Mouse (Mus musculus) small intestine, adult 2 months (tissue): Measurements from ENCODE around the gene Vsig2.

Experiments
- CTCF ChIP-seq: fragments of 200-500 bp; IDR thresholded peaks from 2 replicates; pipeline ENCODE4 v1.5.1; 2012; ENCODE audit warnings: low read depth, mild to moderate bottlenecking, control low read depth, inconsistent platforms, low read length, moderate library complexity, mixed read lengths; ENCODE audit not compliant: insufficient replicate concordance, insufficient read length; ENCODE audit errors: extremely low read depth
- POLR2A ChIP-seq: fragments of 200-500 bp; IDR thresholded peaks from 2 replicates; pipeline ENCODE4 v1.6.1; 2012; ENCODE audit warnings: low read depth, mild to moderate bottlenecking, control low read depth, inconsistent platforms, low read length, moderate library complexity

DNA sequence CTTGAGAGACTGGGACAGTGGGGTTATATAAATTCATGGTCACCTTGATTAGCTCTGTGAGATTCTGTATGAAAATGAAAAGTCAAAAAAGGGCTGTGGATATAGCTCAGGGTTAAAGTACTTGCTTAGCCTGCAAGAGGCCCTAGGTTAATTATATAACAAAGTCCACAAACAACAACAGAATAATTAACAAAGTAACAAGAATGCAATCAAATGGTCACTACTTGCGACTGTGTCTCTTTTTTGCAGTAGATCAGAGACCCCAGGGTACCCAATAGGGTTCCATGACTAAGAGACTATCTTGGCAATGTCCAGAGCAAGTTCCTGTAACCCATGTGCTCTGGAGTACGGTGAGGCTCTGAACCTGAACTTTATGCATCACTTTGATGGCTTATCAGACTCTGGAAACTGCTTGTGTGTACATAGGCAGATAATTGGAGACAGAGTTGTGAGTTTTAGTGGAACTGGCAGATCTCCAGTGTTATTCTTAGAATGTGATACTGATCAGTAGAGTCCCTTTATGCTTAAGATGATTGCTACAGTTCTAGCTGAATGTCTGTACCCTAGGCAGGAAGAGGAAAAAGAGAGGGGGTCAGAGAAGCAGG is 30.3 kb downstream of the Vsig2 start:
- TF ChIP-seq CTCF (no peak), POLR2A (no peak)
